Mouse (Mus musculus) midbrain, embryonic 16.5 days (tissue): ENCODE results near the gene Zdhhc21. TPM values are rescaled to one million over a fixed set of nuclear protein-coding genes. Genes with fewer than 3 reads are reported as not detected.

Source experiments
- ATAC-seq: fragments of 200-750 bp; cut with Nextera tagmentation; 2 replicates; pipeline ENCODE4 v1.8.0; 2017; ENCODE audit warnings: moderate TSS enrichment
- H3K27ac ChIP-seq: fragments of 300-500 bp; sonication (generic); 2 replicates; pipeline ENCODE4 v1.5.1; 2014; ENCODE audit warnings: mild to moderate bottlenecking, low read length, mixed read lengths
- H3K27me3 ChIP-seq: fragments of 300-500 bp; sonication (generic); 2 replicates; pipeline ENCODE4 v1.6.1; 2014; ENCODE audit warnings: low read depth, low read length, mixed read lengths; ENCODE audit not compliant: control insufficient read depth, insufficient read depth
- H3K36me3 ChIP-seq: fragments of 300-500 bp; sonication (generic); 2 replicates; pipeline ENCODE4 v1.6.1; 2014; ENCODE audit warnings: mild to moderate bottlenecking, low read length, moderate library complexity, mixed read lengths; ENCODE audit not compliant: control insufficient read depth, insufficient read depth
- H3K4me1 ChIP-seq: fragments of 300-500 bp; sonication (generic); 2 replicates; pipeline ENCODE4 v1.6.1; 2014; ENCODE audit warnings: mild to moderate bottlenecking, low read length, mixed read lengths; ENCODE audit not compliant: control insufficient read depth, insufficient read depth
- H3K4me2 ChIP-seq: fragments of 300-500 bp; sonication (generic); 2 replicates; pipeline ENCODE4 v1.6.1; 2014; ENCODE audit warnings: mild to moderate bottlenecking, low read length, mixed read lengths
- H3K4me3 ChIP-seq: fragments of 300-500 bp; sonication (generic); 2 replicates; pipeline ENCODE4 v1.5.1; 2014; ENCODE audit warnings: low read depth, mild to moderate bottlenecking, low read length, moderate library complexity, mixed read lengths
- H3K9ac ChIP-seq: fragments of 300-500 bp; sonication (generic); 2 replicates; pipeline ENCODE4 v1.6.1; 2014; ENCODE audit warnings: low read depth, low read length, mixed read lengths
- H3K9me3 ChIP-seq: fragments of 300-500 bp; sonication (generic); replicated peaks from 2 replicates; pipeline ENCODE4 v1.6.1; 2014; ENCODE audit warnings: mild to moderate bottlenecking, low read length, mixed read lengths; ENCODE audit not compliant: control insufficient read depth, poor library complexity, severe bottlenecking
- WGBS: fragments of 180-500 bp; shearing (Covaris S2); extraction: QIAGEN DNeasy Blood & Tissue Kit; methylation state at CpG from one replicate; pipeline ENCODE4 v1.1.7; 2014; 5-methylcytosine and 5-hydroxymethylcytosine counted together
- polyA plus RNA-seq: library from polyadenylated mRNA; unstranded; fragments of >200 nt; fragmentation: Nextera tagmentation; extraction: Ambion mirVana; gene quantifications from 2 replicates; pipeline ENCODE4 v1.2.1, GENCODE M21; 2015

Zdhhc21 gene
- polyA plus RNA-seq, 1 experiment from 2014 or later: 19.2 TPM

DNA sequence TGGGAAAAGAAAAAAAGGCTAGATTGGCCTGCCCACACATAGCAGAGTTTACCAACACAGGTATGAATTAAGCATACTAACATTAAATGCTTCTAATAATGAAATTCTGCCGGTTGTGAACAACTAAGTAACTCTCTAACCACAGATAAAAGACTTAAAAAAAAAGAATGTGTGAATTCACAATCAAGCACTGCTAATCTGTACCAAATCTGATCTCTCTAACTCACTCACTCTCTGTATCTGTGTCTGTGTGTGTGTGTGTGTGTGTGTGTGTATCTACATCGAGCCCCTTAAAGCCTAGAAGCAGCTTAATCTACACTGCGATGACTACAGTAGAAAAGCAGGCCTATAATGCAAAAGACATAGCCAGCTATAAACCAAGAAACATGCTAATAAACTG, 2.8 kb downstream of the Zdhhc21 start:
- WGBS: 86% methylated on average over 3 of the region's 3 CpGs
- H3K4me3 ChIP-seq: no peak overlapping the region
- no peak overlapping the region for H3K4me2 ChIP-seq
- H3K27ac ChIP-seq: no peak overlapping the region
- ATAC-seq: no peak
- H3K36me3 ChIP-seq: no peaks in the 10 kb centered on the region
- H3K9ac ChIP-seq: no peak overlapping the region
- H3K4me1 ChIP-seq: peaks cover 15% of the 10 kb centered on the region
- no peaks in the 10 kb centered on the region for H3K9me3 ChIP-seq
- no peaks in the 10 kb centered on the region for H3K27me3 ChIP-seq

DNA sequence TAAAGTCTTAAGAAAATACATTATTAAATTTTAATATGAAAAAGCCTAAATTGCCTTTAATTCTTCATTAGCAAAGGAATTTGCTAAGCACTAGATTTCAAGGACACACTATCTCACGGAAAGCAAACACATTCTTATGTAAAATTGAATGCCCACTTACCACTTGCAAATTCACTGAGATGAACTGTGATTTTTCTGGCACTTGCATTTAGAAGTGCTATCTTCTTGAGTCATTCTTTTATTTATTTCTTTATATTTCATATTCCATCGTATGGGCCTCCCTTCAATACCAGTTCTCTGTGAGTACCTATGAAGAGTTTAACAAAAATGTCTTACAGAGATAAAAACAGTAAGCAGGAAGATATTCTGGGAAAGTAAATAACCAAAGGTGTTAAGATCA, 5.9 kb downstream of the Zdhhc21 start:
- Histone ChIP-seq H3K27ac (no peak overlapping the region), H3K4me3 (no peak overlapping the region), H3K4me1 (peaks cover 12% of the 10 kb centered on the region), H3K9ac (no peak overlapping the region), H3K9me3 (no peaks in the 10 kb centered on the region), H3K4me2 (no peak overlapping the region), H3K36me3 (no peaks in the 10 kb centered on the region), H3K27me3 (no peaks in the 10 kb centered on the region)
- ATAC-seq: no peak
- 87% methylated on average over 2 of the region's 2 CpGs for WGBS

DNA sequence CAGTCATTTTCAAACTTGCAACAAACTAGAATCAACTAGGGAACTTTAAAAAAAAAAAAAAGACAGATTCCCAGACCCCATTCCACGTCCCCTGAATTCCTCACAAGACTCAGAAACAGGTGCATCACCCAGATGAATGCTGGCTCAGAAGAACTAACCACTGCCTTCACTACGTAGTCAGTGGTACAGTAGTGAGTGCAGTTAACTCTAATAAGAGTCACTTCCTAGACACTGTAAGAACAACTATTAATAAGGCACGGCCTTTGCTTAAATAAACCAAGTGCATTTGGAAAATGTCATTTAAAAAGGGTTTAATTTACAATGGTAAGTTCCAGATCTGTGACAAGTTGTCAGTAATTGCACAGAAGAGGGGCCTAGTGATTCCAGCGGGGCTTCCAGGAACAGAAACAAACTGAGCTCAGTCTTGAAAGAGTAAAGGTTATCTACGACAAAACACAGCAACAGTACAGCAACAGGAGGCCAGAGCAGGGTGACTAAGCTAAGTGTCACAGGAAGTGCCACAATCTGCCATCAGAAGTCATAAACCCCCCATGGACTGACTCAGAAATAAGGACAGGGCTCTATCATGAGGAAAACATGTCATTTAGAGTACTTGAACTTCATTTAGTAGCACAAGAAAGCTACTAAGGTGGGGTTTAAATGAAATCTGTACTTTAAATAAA, 11.1 kb downstream of the Zdhhc21 start:
- Histone ChIP-seq H3K9ac (no peak overlapping the region), H3K9me3 (no peaks in the 10 kb centered on the region), H3K4me1 (no peaks in the 10 kb centered on the region), H3K36me3 (peaks cover 3% of the 10 kb centered on the region; the same call in 1 of the 2 replicates), H3K27me3 (no peaks in the 10 kb centered on the region), H3K4me3 (no peak overlapping the region), H3K4me2 (no peak overlapping the region), H3K27ac (no peak overlapping the region)
- ATAC-seq: no peak
- WGBS: 55% methylated on average over 5 of the region's 5 CpGs

DNA sequence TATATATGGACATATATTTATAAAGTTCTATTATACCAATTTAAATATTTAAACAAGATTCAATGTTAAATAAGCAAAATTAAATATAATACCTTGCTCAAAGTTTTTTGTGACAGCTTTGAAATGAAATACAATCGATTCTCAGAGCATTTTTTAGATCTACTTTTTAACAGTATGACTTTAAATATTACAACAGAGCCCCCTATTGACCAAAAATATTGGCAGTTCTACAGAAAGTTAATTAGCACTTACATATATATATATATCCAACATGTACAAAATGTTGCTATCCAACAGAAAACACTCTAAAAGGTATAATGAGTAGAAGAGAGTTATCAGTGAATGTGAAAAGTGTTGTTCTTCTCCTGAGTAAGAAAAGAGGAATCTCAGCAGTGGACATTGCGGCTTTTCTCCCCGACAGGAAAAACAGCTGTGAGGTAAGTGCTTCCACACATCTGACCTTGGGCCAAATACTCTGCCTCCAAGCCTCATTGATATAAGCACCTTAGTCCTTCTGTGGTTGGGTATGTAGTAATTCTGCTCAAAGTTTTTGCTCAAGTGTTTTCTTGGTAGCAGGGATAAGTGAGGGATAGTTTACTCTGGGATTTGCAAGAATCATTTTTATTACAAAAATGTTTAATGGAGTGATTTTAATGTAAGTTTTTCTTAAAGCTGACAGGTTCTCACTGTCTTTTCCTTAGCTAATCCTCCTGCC, 22.1 kb downstream of the Zdhhc21 start:
- H3K27ac ChIP-seq: no peak overlapping the region
- H3K36me3 ChIP-seq: peaks cover 6% of the 10 kb centered on the region; the same call in 1 of the 2 replicates
- H3K4me3 ChIP-seq: no peak overlapping the region
- WGBS: 71% methylated on average over 3 of the region's 3 CpGs
- H3K9me3 ChIP-seq: no peaks in the 10 kb centered on the region
- H3K27me3 ChIP-seq: no peaks in the 10 kb centered on the region
- ATAC-seq: no peak
- no peak overlapping the region for H3K9ac ChIP-seq
- H3K4me2 ChIP-seq: no peak overlapping the region
- no peaks in the 10 kb centered on the region for H3K4me1 ChIP-seq

DNA sequence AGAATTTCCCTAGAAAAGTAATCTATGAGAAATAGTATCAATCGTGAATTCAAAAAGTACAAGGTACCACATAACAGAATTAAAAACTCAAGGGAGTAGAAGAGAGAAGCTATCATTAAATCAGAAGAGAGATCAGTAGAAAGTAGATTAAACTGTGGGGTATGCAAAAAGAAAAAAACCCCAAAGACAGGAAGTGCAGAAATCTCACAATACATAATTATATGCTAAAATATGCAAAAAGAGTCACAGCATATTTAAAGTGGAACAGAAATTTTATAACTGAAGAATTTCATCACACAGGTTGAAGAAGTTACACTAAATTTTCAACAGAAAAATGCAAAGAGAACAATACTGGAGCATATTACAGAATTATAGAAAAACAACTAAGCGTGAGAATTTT, 28.6 kb downstream of the Zdhhc21 start:
- Histone ChIP-seq H3K9ac (no peak overlapping the region), H3K9me3 (no peaks in the 10 kb centered on the region), H3K27ac (no peak overlapping the region), H3K36me3 (peaks cover 7% of the 10 kb centered on the region), H3K27me3 (no peaks in the 10 kb centered on the region), H3K4me3 (no peak overlapping the region), H3K4me2 (no peak overlapping the region), H3K4me1 (no peaks in the 10 kb centered on the region)
- 98% methylated on average over 2 of the region's 2 CpGs for WGBS
- no peak for ATAC-seq

DNA sequence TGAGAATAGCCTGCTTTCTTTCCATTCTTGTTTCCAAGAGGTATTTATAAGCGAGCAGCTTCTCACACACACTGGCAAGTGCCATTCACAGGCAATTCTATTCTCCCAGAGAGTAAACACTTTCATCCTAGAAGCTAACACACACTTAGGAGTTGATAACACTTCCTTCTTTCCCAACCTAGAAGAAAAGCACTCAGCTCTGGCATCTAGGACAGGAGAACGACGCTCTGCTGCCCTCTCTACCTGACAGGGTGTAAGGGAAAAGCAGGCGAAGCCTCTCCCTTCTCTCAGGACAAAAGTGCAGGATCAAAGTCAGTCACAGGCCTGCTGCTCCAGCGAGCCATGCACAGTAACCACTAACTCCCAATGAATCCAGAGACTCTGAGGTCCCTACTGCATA, 30.3 kb downstream of the Zdhhc21 start:
- no peak for ATAC-seq
- no peaks in the 10 kb centered on the region for H3K9me3 ChIP-seq
- peaks cover 3% of the 10 kb centered on the region; the same call in 1 of the 2 replicates for H3K36me3 ChIP-seq
- no peak overlapping the region for H3K4me3 ChIP-seq
- no peaks in the 10 kb centered on the region for H3K27me3 ChIP-seq
- no peak overlapping the region for H3K27ac ChIP-seq
- WGBS: 50% methylated on average over 5 of the region's 5 CpGs
- no peaks in the 10 kb centered on the region for H3K4me1 ChIP-seq
- no peak overlapping the region for H3K9ac ChIP-seq
- H3K4me2 ChIP-seq: no peak overlapping the region

DNA sequence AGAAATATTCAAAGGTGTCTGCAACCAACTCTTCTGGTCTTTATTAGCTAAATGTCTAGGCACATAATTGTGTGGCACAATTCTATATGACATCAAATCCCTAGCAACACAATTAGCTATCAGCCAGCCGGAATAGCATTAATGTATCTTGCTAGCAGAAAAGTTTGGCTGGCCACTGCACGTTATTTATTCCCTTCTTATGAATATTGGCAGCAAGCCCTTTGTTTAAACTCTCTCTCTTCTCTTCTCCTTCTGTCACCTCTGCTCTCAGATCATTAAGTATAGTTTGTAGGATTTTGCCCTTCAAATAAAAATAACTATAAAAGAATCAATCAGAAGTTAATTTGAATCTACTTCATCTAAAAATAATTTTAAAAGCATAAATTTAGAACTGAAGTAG, 32.8 kb downstream of the Zdhhc21 start:
- no peaks in the 10 kb centered on the region for H3K27me3 ChIP-seq
- H3K4me3 ChIP-seq: no peak overlapping the region
- H3K27ac ChIP-seq: no peak overlapping the region
- WGBS: 51% methylated on average over 2 of the region's 2 CpGs
- no peaks in the 10 kb centered on the region for H3K9me3 ChIP-seq
- H3K36me3 ChIP-seq: peaks cover 3% of the 10 kb centered on the region; the same call in 1 of the 2 replicates
- H3K4me1 ChIP-seq: no peaks in the 10 kb centered on the region
- ATAC-seq: no peak
- H3K9ac ChIP-seq: no peak overlapping the region
- no peak overlapping the region for H3K4me2 ChIP-seq

DNA sequence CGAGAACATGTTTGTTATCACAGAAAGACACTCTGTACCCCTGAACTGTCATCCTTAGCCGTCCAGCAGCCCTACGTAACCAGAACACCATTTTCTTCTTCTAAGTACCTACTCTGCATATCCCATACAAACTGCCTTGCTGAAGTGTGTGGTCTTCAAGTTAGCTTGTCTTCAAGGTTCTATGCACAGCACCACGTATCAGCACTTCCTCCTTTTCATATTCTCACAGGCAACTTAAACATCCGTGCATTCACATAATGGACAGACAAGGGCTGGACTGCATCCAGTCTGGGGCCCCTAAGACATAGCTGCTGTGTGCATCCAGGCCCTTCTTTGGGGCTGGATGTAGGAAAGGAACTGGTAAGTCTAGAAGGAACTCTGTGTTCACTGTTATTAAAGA, 41.9 kb downstream of the Zdhhc21 start:
- Histone ChIP-seq H3K4me1 (no peaks in the 10 kb centered on the region), H3K9me3 (no peaks in the 10 kb centered on the region), H3K4me2 (no peak overlapping the region), H3K27me3 (no peaks in the 10 kb centered on the region), H3K36me3 (no peaks in the 10 kb centered on the region), H3K27ac (no peak overlapping the region), H3K9ac (no peak overlapping the region), H3K4me3 (no peak overlapping the region)
- no peak for ATAC-seq
- 92% methylated on average over 5 of the region's 5 CpGs for WGBS

DNA sequence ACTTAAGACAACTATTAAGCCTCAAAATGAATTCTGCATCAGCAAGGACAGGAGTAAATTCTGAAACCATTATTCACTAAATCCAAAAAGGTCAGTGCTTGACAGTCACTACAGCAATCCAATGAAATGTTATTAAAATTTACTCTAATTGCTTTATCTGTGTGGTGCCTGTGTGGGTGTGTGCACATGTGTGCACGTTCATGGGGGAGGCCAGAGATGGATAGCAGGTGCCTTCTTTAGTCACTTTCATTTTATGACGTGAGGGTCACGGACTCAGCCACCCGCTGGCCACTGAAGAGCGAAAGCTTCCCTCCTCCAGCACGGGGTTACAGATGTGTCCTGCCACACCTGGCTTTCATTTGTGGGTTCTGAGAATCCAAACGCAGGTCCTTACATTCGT, 43.4 kb downstream of the Zdhhc21 start:
- no peak overlapping the region for H3K4me3 ChIP-seq
- H3K4me1 ChIP-seq: no peaks in the 10 kb centered on the region
- WGBS: 79% methylated on average over 8 of the region's 8 CpGs
- H3K9me3 ChIP-seq: no peaks in the 10 kb centered on the region
- H3K27ac ChIP-seq: no peak overlapping the region
- ATAC-seq: no peak
- H3K4me2 ChIP-seq: no peak overlapping the region
- no peaks in the 10 kb centered on the region for H3K27me3 ChIP-seq
- no peak overlapping the region for H3K9ac ChIP-seq
- H3K36me3 ChIP-seq: no peaks in the 10 kb centered on the region
